Mouse (Mus musculus) kidney, postnatal 0 days (tissue): ENCODE data around the gene Rapsn. TPM values are rescaled to one million over a fixed set of nuclear protein-coding genes. Genes with fewer than 3 reads are reported as not detected.
A peak's percentile ranks its signal among the peaks of the same experiment; 100 is the strongest.

Experiments used
- ATAC-seq: fragments of 200-750 bp; cut with Nextera tagmentation; replicated peaks from 2 replicates; pipeline ENCODE4 v1.8.0; 2017; ENCODE audit warnings: low read depth, moderate number of reproducible peaks, moderate TSS enrichment, moderate library complexity; ENCODE audit not compliant: low FRiP score
- DNase-seq: peaks from one replicate; pipeline ENCODE4 v3.0.0-alpha.2; 2016; ENCODE audit warnings: low spot score
- H3K27ac ChIP-seq: fragments of 300-500 bp; sonication (generic); 2 replicates; pipeline ENCODE4 v1.5.1; 2014; ENCODE audit warnings: mild to moderate bottlenecking
- H3K27me3 ChIP-seq: fragments of 300-500 bp; sonication (generic); 2 replicates; pipeline ENCODE4 v1.6.1; 2014; ENCODE audit warnings: low read length, mixed read lengths; ENCODE audit not compliant: insufficient read depth
- H3K36me3 ChIP-seq: fragments of 300-500 bp; sonication (generic); 2 replicates; pipeline ENCODE4 v1.6.1; 2014; ENCODE audit warnings: low read length, mixed read lengths; ENCODE audit not compliant: insufficient read depth
- H3K4me1 ChIP-seq: fragments of 300-500 bp; sonication (generic); replicated peaks from 2 replicates; pipeline ENCODE4 v1.6.1; 2014; ENCODE audit warnings: antibody characterized with exemption, low read length, mixed read lengths; ENCODE audit not compliant: insufficient read depth
- H3K4me2 ChIP-seq: fragments of 300-500 bp; sonication (generic); 2 replicates; pipeline ENCODE4 v1.6.1; 2014; ENCODE audit warnings: mild to moderate bottlenecking, low read length, moderate library complexity, mixed read lengths
- H3K4me3 ChIP-seq: fragments of 300-500 bp; sonication (generic); replicated peaks from 2 replicates; pipeline ENCODE4 v1.5.1; 2014; ENCODE audit warnings: low read depth, low read length
- H3K9ac ChIP-seq: fragments of 300-500 bp; sonication (generic); 2 replicates; pipeline ENCODE4 v1.6.1; 2014; ENCODE audit warnings: low read depth, low read length
- H3K9me3 ChIP-seq: fragments of 300-500 bp; sonication (generic); replicated peaks from 2 replicates; pipeline ENCODE4 v1.6.1; 2016; ENCODE audit warnings: low read length, inconsistent platforms, mixed read lengths
- CTCF ChIP-seq: IDR thresholded peaks from 2 replicates; pipeline ENCODE4 v1.5.1; 2016; ENCODE audit warnings: antibody characterized with exemption, low read depth, mild to moderate bottlenecking, moderate library complexity
- WGBS: fragments of 180-500 bp; shearing (Covaris S2); extraction: QIAGEN DNeasy Blood & Tissue Kit; methylation state at CpG from one replicate; pipeline ENCODE4 v1.1.7; 2014; 5-methylcytosine and 5-hydroxymethylcytosine counted together
- polyA plus RNA-seq: library from polyadenylated mRNA; unstranded; fragments of >200 nt; fragmentation: Nextera tagmentation; extraction: Ambion mirVana; gene quantifications from 2 replicates; pipeline ENCODE4 v1.2.1, GENCODE M21; 2015

Gene Rapsn
- polyA plus RNA-seq, 1 experiment from 2014 or later: 5.7 TPM

DNA sequence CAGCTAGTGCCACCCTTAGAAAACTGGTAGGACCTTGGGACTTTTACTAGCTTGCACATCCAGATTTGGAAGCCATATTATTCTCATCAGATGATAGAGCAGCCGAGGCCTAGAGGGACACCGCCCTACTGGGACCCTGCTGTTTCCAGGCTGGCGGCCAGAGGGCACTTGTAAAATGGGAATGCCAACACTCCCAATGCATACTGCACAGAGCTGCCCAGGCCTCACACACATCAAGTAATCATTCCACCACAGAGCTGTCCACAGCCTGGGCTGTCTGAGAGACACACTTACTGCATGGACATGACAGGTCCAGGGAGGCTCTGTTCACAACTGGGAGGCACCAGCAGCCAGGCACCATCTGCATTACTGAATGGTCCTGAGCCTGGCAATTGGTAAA, 31.0 kb downstream of the Rapsn start:
- H3K9ac ChIP-seq: no peak overlapping the region
- H3K4me1 ChIP-seq: peaks cover 18% of the 10 kb centered on the region
- H3K27me3 ChIP-seq: no peaks in the 10 kb centered on the region
- no peak overlapping the region for H3K4me2 ChIP-seq
- H3K9me3 ChIP-seq: no peaks in the 10 kb centered on the region
- H3K36me3 ChIP-seq: peaks cover 36% of the 10 kb centered on the region
- TF ChIP-seq CTCF: no peak
- ATAC-seq (no peak), DNase-seq (no peak)
- WGBS: 86% methylated on average over 3 of the region's 3 CpGs
- no peak overlapping the region for H3K4me3 ChIP-seq
- H3K27ac ChIP-seq: no peak overlapping the region

- DNase-seq: no peak
- no peak for TF ChIP-seq CTCF
- Histone ChIP-seq H3K4me2 (peak overlapping the region; percentile 82), H3K9me3 (no peaks in the 10 kb centered on the region), H3K4me1 (peaks cover 18% of the 10 kb centered on the region), H3K27ac (0 out of 2 replicates have a peak overlapping the region, but pooled peaks have one; percentile 31), H3K27me3 (no peaks in the 10 kb centered on the region), H3K9ac (0 out of 2 replicates have a peak overlapping the region, but pooled peaks have one; percentile 62), H3K36me3 (peaks cover 19% of the 10 kb centered on the region; the same call in 1 of the 2 replicates), H3K4me3 (peak overlapping the region; percentile 53; the same call in 1 of the 2 replicates)
- no peak for ATAC-seq
- WGBS: 59% methylated on average over 13 of the region's 13 CpGs
Observed at GRCm38 (mm10) chr2:91068162-91068871, 32.9 kb downstream of the Rapsn start.

DNA sequence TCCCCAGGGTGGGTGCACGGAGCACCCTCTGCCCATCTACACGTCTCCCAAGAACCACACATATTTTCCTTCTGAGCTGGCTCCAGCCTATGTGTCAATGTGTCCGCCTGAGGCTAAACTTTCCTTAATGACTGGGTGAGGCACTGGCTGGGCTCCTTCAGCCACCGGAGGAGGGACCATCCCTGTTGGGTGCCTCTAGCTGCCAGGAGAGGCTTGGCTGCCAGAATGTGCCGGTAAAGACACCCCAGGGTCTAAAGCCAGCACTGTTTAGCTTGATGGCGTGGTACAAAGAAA, 33.4 kb downstream of the Rapsn start:
- peak overlapping the region; percentile 82; the same call in 1 of the 2 replicates for H3K27ac ChIP-seq
- no peak for DNase-seq
- 38% methylated on average over 6 of the region's 6 CpGs for WGBS

DNA sequence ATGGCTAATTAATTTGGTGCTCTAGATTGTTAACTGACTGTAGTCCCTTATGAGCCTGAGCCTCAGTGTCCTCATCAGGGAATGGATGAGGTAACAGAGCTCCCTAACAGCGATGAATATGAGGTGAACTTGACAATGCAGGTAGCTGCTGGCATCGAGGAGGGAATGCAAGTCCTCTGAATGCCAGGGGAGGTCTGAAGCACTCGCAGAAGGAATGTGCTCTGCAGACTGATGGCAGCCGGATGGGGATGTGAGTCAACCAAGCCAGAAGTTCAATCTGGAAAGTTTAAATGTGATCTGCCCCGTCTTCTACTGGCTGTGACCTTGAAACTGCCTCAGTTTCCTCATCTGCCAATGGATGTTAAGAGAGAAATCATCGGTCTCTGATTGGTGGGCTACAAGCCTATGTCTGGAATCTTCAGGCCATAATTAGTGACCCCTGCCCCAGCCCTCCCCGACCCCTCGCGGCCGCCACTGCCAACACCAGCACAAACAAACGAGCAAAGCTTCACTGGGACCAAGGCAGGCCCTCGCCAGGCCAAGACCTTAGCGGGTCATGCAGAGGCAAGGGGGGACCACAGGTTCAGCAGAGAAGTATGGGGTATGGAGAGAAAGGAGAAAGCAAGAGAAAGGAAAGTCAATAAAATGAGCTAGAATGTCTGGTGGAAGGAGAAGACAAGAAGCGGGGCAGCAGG, 34.0 kb downstream of the Rapsn start:
- ATAC-seq (no peak; the same call in 1 of the 2 replicates), DNase-seq (peak; percentile 46)
- WGBS: 5% methylated on average over 14 of the region's 14 CpGs
- H3K4me2 ChIP-seq: peak overlapping the region; percentile 82
- peak overlapping the region; percentile 53 for H3K4me3 ChIP-seq
- H3K9ac ChIP-seq: peak overlapping the region; percentile 62
- H3K9me3 ChIP-seq: no peaks in the 10 kb centered on the region
- H3K4me1 ChIP-seq: peaks cover 18% of the 10 kb centered on the region
- H3K27me3 ChIP-seq: no peaks in the 10 kb centered on the region
- H3K36me3 ChIP-seq: peaks cover 9% of the 10 kb centered on the region; the same call in 1 of the 2 replicates
- no peak; the same call in 1 of the 2 replicates for TF ChIP-seq CTCF
- H3K27ac ChIP-seq: peak overlapping the region; percentile 82

More for the DNA sequence above, 33.4 kb downstream of the Rapsn start:
- TF ChIP-seq CTCF: 0 out of 2 replicates have a peak, but pooled peaks have one; percentile 18
- H3K9ac ChIP-seq: peak overlapping the region; percentile 62; the same call in 1 of the 2 replicates
- no peaks in the 10 kb centered on the region for H3K9me3 ChIP-seq
- H3K27me3 ChIP-seq: no peaks in the 10 kb centered on the region
- H3K4me2 ChIP-seq: peak overlapping the region; percentile 82
- H3K4me1 ChIP-seq: peaks cover 18% of the 10 kb centered on the region
- peak overlapping the region; percentile 53 for H3K4me3 ChIP-seq
- peaks cover 15% of the 10 kb centered on the region; the same call in 1 of the 2 replicates for H3K36me3 ChIP-seq
- no peak for ATAC-seq

DNA sequence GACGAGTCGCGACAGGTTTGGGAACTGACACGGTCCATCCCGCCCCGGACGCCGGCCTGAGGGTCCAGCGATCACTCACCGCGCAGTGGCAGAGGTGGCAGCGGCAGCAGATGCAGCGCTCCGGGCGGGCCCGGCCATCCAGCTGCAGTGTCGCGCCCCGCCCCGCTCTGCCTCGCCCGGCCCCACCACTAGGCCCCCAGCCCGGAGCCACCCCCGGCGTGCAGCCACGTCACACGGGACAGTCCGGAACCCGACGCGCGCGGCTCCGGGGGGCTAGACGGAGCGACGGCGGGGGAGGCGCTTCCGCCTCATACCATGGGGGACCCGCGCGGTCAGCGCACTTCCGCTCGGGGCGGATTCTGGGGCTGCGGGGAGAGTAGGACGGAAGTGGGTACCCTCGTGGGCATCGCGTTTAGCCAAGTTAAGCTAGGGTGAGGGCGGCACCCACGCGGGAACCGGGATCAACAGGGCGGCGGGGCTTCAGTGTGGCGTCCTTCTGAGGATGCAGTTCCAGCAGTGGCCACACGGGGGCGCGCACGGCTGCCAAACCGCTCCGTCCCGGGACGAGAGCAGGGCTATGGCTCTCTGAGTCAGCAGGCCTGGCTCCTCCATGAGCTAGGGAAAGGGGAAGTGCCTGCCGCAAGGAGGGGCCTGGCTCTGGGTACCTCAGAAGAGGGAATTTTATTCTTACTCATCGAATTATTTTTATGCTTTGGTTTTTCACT, 34.8 kb downstream of the Rapsn start, which contains the start of gene Slc39a13:
Slc39a13 (minus strand) TSS at position 342 of the 725 bp plus-strand sequence.
- Histone ChIP-seq H3K9ac (peak within 1 kb of the TSS; percentile 62), H3K4me2 (peak within 1 kb of the TSS; percentile 82), H3K4me3 (peak within 1 kb of the TSS; percentile 53), H3K27me3 (no peaks in the 10 kb centered on the region), H3K4me1 (peaks cover 18% of the 10 kb centered on the region), H3K27ac (peak within 1 kb of the TSS; percentile 82), H3K36me3 (peaks cover 5% of the 10 kb centered on the region; the same call in 1 of the 2 replicates), H3K9me3 (no peaks in the 10 kb centered on the region)
- ATAC-seq (peak; percentile 96), DNase-seq (peak; percentile 97)
- TF ChIP-seq CTCF: peak; percentile 99
- under 1% methylated on average over 69 of the region's 69 CpGs for WGBS

DNA sequence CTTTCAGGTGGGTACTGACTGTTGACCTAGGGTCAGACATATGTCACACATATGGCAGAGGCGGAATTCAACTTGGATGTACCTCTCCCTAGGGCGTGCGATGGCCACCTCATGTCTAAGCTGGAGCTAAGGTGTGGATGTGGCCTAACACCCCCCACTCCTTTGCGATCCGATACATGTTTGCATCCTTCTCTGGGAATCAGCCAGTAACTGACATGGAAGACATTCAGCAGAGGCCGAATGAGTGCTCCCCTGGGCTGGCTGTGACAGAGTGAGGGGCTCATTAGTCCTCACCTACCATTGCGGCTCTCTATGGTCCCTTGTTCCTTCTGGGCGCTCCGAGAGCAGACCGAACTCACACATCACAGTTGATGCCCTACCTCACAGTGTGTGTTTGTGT, 35.6 kb downstream of the Rapsn start:
- Histone ChIP-seq H3K27ac (peak overlapping the region; percentile 82), H3K36me3 (no peaks in the 10 kb centered on the region), H3K4me3 (peak overlapping the region; percentile 53; the same call in 1 of the 2 replicates), H3K4me1 (peaks cover 18% of the 10 kb centered on the region), H3K27me3 (no peaks in the 10 kb centered on the region), H3K9me3 (no peaks in the 10 kb centered on the region), H3K9ac (peak overlapping the region; percentile 62), H3K4me2 (peak overlapping the region; percentile 82)
- ATAC-seq (no peak), DNase-seq (no peak)
- no peak for TF ChIP-seq CTCF
- 86% methylated on average over 10 of the region's 10 CpGs for WGBS
